Mouse (Mus musculus): ENCODE measurements around the gene Flnc. TPM values are rescaled to one million over a fixed set of nuclear protein-coding genes. Genes with fewer than 3 reads are reported as not detected.
A peak's percentile ranks its signal among the peaks of the same experiment; 100 is the strongest.
"Not testable (repeated sequence)": the region's sequence is repeated elsewhere in the genome, so short reads cannot be mapped to it uniquely, and the experiment has no call there.

The Flnc gene
- 10 to 100 TPM; 17.6 to 41.6 TPM for total RNA-seq (2021)
- long read RNA-seq, experiment 1, partial matches to known transcripts, result 1 of 2 reads
- long read RNA-seq, experiment 1, other reads (novel, unspliced or antisense), result 1 of 2 reads
- long read RNA-seq, experiment 2, full-length matches to known transcripts, result 1 of 2 reads
- long read RNA-seq, experiment 2, partial matches to known transcripts, result 1 of 2 reads
- long read RNA-seq, experiment 2, other reads (novel, unspliced or antisense), result 0 of 2 reads

GRCm38 (mm10) chr6:29433038-29433803, at the start of gene Flnc:
Gene Flnc (plus strand): TSS chr6:29433256.
- DNase-seq, result peak; percentile 49

DNA sequence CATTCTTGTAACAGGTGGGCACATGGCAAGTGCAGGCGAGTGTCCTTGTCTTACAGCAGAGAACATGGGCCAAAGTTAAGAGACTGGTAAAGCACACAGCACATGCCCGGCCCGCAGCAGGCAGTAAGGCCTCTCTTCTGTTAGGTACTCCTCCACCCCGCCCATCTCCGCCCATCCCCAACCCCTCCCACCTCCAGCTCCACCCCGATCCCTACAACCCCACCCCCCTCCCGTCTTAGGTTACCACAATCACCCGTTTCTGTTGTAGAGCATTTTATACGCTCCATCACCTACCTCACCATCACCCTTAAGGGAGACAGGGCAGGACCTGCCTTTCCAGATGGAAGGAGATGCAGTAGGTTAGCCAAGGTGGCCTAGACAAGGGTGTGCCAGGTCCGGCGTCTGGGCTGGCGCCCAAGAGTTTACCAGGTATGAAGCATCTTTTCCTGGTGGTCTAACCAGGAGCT, 45.0 kb upstream of the Flnc start, which contains the start of gene Opn1sw:
Opn1sw (minus strand) TSS at position 417 of the 467 bp plus-strand sequence.
- DNase-seq, result peak; percentile 19

DNA sequence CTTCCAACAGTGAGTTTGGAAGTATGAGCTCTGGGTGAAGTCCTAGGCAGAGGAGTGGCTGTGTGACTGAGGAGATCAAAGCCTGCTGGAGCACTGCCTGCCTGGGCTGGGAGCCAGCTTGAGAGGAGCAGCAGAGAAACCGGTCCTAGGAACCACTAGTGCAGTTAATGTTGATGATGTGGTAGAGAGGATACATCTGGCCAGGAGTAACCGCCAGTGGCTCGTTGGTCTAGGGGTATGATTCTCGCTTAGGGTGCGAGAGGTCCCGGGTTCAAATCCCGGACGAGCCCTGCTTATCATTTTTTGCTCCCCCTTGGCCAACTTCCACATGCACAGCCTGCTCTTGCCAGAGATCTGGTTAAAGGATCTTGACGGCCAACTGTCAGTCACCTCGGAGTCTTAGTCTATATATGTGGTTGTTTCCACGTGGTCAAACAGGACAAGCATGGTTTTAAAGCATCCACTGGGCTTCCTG, 44.4 kb upstream of the Flnc start:
- DNase-seq, result peak; percentile 90

GRCm38 (mm10) chr6:29389425-29389824, 43.6 kb upstream of the Flnc start:
- DNase-seq, result no peak

DNA sequence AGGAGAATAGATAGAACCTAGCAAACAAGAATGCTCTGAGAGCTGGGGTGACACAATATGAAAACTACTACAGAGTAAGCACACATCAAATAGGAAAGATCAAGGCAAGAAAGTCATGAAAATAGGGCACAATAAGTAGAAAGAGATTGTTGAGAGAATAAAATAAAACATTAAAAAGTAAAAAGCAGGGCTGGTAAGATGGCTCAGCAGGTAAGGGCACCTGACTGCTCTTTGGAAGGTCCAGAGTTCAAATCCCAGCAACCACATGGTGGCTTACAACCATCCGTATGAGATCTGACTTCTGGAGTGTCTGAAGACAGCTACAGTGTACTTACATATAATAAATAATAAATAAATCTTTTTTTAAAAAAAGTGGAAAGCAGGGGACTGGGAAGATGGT, 42.6 kb upstream of the Flnc start:
- DNase-seq, result not testable (repeated sequence)

GRCm38 (mm10) chr6:29391241-29391640, 41.8 kb upstream of the Flnc start:
- DNase-seq, result not testable (repeated sequence)

DNA sequence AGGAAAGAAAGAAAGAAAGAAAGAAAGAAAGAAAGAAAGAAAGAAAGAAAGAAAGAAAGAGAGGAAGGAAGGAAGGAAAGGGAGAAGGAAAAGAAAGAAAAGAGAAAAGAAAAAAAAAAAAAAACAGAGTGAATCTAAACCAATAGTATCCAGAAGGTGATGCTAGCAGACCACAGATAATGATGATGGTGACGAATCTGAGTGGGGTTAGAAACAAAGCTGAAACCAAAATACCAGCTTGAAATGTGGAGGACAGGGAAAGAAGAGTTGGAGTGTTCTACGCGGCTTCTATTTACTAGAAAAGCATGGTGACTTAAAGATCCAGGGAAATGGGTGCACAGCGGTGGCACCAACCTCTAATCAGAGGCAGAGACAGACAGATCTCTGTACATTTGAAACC, 41.3 kb upstream of the Flnc start:
- DNase-seq, result no peak

GRCm38 (mm10) chr6:29394286-29394685, 38.8 kb upstream of the Flnc start:
- DNase-seq, result no peak

GRCm38 (mm10) chr6:29395910-29396713, 36.9 kb upstream of the Flnc start, which contains the start of gene Ccdc136:
Gene Ccdc136 (plus strand): TSS chr6:29396309.
- DNase-seq, result peak; percentile 84

- peak; percentile 13 for DNase-seq
These were observed 36.1 kb upstream of the Flnc start for GRCm38 (mm10) chr6:29396714-29397540.

DNA sequence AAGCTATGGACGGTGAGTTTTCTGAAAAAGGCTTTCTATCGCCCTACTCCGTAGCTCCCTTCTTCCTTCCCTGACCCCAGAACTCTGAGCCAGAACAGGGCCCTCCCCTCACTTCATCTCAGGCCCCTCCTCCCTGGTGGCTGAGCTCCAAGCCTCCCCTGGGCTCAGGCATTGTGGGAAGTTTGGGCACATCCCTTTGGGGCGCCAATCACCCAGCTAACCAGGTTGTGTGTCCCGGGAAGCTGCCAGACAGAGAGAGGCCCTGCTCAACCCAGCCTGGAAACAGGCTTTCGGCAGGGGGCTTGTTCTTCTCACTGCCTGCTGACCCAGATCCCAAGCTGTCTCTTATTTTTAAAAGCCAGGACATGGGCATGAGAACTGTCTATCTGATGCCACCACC, 35.5 kb upstream of the Flnc start:
- no peak for DNase-seq

- no peak for DNase-seq
These were observed 33.2 kb upstream of the Flnc start for GRCm38 (mm10) chr6:29399851-29400250.

DNA sequence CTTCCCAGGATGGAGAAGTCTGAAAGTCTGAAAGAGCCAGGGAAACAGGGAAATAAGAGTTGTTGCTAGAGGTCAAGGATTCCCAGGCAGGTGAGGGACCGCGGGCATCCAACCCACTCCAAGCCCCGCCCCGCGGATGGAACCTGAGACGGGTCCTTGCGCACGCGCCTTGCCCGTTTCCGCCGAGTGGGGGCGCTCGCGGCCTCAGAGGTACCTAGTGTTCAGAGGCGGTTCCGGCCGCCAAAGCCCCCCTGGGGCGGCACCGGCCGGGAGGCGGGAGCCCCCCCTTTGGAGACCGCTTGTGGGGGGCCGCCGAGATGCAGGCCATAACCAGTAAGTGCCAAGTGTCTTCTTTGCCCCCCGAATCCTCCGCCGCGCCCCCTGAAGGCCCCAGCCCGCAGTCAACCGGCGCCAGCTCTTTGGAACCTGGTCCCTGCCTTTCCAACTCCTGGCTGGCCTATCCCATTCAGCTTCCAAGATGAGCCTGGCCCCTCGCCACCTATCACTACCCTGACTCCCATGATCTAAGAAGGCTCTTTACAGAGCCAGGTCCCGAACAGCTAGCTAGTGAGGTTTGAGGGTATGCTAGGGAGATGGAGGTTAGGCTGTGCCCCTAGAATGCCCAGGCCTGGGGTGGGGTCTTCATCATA, 30.2 kb upstream of the Flnc start:
- peak; percentile 33 for DNase-seq

DNA sequence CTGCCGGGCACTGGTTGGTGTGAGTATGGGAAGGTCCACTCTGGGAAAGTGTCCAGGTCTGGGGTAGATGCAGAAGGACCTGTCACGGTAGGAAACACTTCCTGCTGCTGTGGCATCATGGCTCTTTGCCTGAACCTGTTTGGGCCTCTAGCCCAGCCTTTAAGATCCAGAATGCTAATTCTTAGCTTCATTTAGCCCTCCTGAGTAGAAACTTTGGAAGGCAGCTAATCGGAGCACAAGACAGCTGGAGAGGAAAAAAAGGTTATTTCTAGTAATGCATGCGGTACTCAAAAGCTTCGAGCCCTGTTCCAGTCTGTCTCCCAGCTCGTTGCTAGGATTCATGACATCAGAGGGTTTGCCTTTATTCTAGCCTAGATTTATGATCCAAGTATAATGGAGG, 26.6 kb upstream of the Flnc start:
- DNase-seq, result no peak

DNA sequence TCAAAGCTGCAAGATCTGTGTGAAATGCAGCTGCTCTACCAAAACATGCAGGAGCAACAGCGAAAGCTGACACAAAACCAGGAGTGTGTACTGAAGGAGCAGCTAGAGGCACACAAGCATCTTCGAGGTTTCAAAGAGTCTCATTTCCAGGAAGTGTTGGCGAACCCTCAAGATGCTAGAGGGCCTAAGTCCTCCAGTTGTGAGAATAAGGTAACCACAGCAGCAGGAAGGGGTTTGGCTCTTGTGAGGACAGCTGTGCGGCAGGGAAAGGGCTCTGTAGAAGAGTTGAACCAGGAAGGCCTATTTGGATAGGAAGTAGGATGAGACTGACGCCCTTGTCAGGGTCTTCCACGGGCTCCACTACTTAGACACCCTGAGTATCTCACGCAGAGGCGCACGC, 17.6 kb upstream of the Flnc start:
- no peak for DNase-seq

DNA sequence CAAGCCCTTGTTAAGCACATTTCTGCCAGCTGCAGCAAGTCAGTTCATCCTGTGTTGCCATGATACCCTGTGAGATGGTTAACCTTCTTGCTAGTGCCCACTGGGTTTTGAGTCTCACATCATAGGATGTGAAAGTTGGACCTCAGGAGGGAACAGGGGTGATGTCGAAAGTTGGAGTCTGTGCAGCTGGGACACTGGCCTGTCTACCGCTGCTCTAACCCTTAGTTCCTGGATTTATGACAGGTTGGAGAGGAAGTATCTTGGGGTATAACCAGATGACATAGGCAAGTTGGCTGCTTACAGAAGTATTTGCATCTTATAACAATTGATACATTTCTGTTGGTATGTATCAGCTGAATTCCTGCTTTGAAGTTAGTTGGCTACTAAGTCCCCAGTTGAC, 12.5 kb upstream of the Flnc start:
- no peak for DNase-seq

- no peak for DNase-seq
These were observed 7.9 kb upstream of the Flnc start for GRCm38 (mm10) chr6:29425118-29425517.

DNA sequence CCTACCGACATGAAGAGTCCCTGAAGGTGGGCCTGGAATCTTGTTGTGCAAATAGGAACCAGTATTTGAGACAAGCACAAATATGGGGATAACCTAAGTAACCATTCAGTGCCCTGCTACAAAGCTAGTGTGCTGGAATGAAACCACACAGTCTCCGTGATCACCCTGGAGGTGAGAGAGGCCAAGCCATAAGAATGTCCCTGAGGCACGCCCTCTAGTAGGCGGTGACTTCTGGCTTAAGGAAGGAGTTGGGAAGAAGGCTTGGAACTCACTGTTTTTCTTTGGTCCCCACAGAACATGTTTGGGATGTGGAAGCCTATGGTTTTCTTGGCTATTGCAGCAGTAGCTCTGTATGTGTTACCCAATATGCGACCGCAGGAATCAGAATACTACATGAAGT, 6.7 kb upstream of the Flnc start:
- no peak for DNase-seq

GRCm38 (mm10) chr6:29428171-29428570, 4.9 kb upstream of the Flnc start:
- no peak for DNase-seq

- DNase-seq, result no peak
These were observed 2.2 kb upstream of the Flnc start for GRCm38 (mm10) chr6:29430681-29431420.

Data from adrenal gland, postnatal 10 days (tissue).